Mouse (Mus musculus) left cerebral cortex, adult 2 months (tissue): Measurements from ENCODE around the gene Ctsl. TPM values are rescaled to one million over a fixed set of nuclear protein-coding genes. Genes with fewer than 3 reads are reported as not detected.

ENCODE experiments used
- DNase-seq, 2 experiments: peaks; one replicate each; pipeline ENCODE4 v3.0.0; 2021 to 2022; ENCODE audit warnings: low spot score in 2 of 2, mixed read lengths in 1 of 2; ENCODE audit errors: extremely low spot score in 1 of 2
- H3K27ac ChIP-seq: fragments of 200-600 bp; 2 replicates; pipeline ENCODE4 v1.8.1; 2022
- H3K4me3 ChIP-seq: fragments of 200-600 bp; 2 replicates; pipeline ENCODE4 v1.8.1; 2022
- CTCF ChIP-seq: fragments of 200-600 bp; IDR thresholded peaks from 2 replicates; pipeline ENCODE4 v1.8.1; 2022; ENCODE audit warnings: antibody characterized with exemption, mild to moderate bottlenecking, moderate library complexity
- intact Hi-C: fragments of 180-260 bp; cut with DNase I; formaldehyde crosslinking; loops from one replicate; pipeline ENCODE4 v1.15.1; 2025
- long read RNA-seq, 2 experiments: library from polyadenylated mRNA; stranded (forward); transcript quantifications; one replicate each; pipeline ENCODE4 v2.0.0; 2021; ENCODE audit warnings: borderline mapping rate in 2 of 2
- total RNA-seq, 2 experiments: library from RNA; stranded (reverse); gene quantifications; 2 replicates each; pipeline ENCODE4 v1.2.3; 2021

Ctsl gene
- total RNA-seq, result 100 to 1,000 TPM; 120 to 129 TPM
- long read RNA-seq, experiment 1, transcript Ctsl-201 (8 exons, 1,971 nt), result major isoform, 66 of 74 reads
- long read RNA-seq, experiment 1, partial matches to known transcripts, result 6 of 74 reads
- long read RNA-seq, experiment 1, other reads (novel, unspliced or antisense), result 2 of 74 reads
- long read RNA-seq, experiment 2, transcript Ctsl-201 (8 exons, 1,971 nt), result major isoform, 43 of 49 reads
- long read RNA-seq, experiment 2, partial matches to known transcripts, result 5 of 49 reads
- long read RNA-seq, experiment 2, other reads (novel, unspliced or antisense), result 1 of 49 reads

DNA sequence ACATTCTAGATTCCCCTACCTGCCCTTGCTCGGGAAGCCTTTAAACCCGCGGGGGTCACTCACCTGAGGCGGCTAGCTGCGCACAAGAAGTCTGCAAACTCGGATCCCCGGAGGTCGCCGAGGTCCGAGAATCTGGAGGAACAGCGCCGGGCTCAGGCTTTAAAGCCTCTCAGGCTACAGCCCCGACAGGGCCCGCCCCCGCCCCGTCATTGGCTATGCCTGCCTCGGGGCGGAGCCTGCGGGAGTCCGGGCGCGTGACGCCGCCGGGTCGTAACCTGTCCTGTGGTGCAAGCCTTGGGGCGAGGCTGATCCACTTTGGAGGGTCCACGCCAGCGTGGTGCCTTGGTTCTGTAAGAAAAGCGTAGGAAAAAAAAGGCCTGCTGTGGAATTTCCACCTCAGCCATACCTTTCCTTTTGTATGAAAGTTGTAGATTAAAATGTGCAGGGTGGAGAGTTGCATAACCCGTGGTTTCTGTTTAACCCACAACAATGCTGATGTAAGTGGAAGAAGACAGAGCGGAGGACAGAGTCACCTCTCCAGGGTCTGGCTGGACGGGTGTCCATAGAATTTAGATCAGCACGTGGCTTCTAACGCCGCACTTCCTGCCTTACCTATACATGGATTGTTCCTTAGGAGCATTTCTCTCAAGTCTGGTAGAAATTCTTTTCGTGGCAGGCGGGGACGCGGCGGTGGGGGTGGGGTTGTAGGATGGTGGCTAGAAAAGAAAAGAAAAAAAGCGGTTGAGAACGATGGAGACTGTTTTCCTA is at the start of gene Ctsl:
Ctsl (minus strand) TSS at position 718 of the 768 bp plus-strand sequence.
- Histone ChIP-seq H3K27ac (peak within 1 kb of the TSS; percentile 81), H3K4me3 (peak within 1 kb of the TSS; percentile 88)
- intact Hi-C loops, result loop anchor here (1.0 to 5.0 kb wide), 3 partner anchors 56 to 208 kb away; partner anchors contain the start of genes Cdk20 and Habp4
- TF ChIP-seq CTCF, result no peak
- DNase-seq, result peak; percentile 91 to 93

- TF ChIP-seq CTCF, result no peak
- no peak for DNase-seq
- H3K27ac ChIP-seq, result no peak overlapping the region
- no peak overlapping the region for H3K4me3 ChIP-seq
- intact Hi-C loops, result no loop called here
Measured at GRCm38 (mm10) chr13:64416955-64417601, 46.4 kb upstream of the Ctsl start.

GRCm38 (mm10) chr13:64415659-64416058 is 45.0 kb upstream of the Ctsl start:
- Histone ChIP-seq H3K27ac (no peak overlapping the region), H3K4me3 (no peak overlapping the region)
- DNase-seq, result no peak
- TF ChIP-seq CTCF, result no peak
- intact Hi-C loops, result no loop called here

DNA sequence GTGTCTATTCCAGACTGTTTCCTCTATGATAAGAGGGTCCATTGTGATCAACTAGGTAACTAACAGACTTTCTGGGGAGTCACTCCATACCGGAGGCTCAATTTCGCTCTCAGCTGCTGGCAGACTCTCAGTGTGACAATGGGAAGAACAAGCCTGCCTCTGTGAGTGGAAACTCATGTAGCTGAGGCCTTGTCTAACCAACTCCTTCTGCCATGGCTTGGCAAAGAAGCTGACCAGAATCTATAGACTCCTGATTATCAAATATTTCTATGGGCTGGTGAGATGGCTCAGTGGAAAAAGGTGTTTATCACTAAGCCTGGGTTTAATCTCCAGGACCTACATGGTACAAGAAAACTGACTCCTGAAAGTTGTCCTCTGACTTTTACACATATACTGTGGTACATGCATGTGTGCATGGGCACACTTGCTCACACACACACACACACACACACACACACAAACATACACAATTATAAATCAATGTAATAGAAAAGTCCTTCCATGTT is 42.1 kb upstream of the Ctsl start:
- TF ChIP-seq CTCF, result no peak
- Histone ChIP-seq H3K27ac (no peak overlapping the region), H3K4me3 (no peak overlapping the region)
- no peak for DNase-seq
- intact Hi-C loops, result no loop called here

DNA sequence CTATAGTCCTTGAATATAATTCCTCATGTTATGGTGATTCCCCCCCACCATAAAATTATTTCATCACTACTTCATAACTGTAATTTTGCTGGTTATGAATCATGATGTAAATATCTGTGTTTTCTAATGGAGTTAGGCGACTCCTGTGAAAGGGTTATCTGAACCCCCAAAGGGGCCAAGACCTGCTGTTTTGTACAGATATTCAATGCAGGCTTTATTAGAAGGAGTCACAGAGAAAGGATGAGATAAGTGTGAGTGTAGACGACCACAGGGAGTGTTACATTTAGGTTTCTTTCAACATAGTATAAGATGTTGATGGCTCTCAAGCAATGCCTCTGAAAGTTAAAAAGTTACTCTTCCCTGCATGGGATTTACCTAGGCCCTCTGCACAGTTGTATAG is 40.6 kb upstream of the Ctsl start:
- no peak for TF ChIP-seq CTCF
- intact Hi-C loops, result no loop called here
- Histone ChIP-seq H3K4me3 (no peak overlapping the region), H3K27ac (no peak overlapping the region)
- DNase-seq, result no peak

- no peak for TF ChIP-seq CTCF
- H3K27ac ChIP-seq, result no peak overlapping the region
- no peak for DNase-seq
- intact Hi-C loops, result no loop called here
- H3K4me3 ChIP-seq, result no peak overlapping the region
Measured at GRCm38 (mm10) chr13:64410604-64411003, 39.9 kb upstream of the Ctsl start.

- no peak for DNase-seq
- H3K4me3 ChIP-seq, result no peak overlapping the region
- intact Hi-C loops, result no loop called here
- no peak overlapping the region for H3K27ac ChIP-seq
- TF ChIP-seq CTCF, result no peak
Measured at GRCm38 (mm10) chr13:64407992-64408391, 37.3 kb upstream of the Ctsl start.

GRCm38 (mm10) chr13:64405550-64405949 is 34.9 kb upstream of the Ctsl start:
- no peak overlapping the region for H3K27ac ChIP-seq
- no peak for DNase-seq
- intact Hi-C loops, result no loop called here
- TF ChIP-seq CTCF, result no peak
- no peak overlapping the region for H3K4me3 ChIP-seq

DNA sequence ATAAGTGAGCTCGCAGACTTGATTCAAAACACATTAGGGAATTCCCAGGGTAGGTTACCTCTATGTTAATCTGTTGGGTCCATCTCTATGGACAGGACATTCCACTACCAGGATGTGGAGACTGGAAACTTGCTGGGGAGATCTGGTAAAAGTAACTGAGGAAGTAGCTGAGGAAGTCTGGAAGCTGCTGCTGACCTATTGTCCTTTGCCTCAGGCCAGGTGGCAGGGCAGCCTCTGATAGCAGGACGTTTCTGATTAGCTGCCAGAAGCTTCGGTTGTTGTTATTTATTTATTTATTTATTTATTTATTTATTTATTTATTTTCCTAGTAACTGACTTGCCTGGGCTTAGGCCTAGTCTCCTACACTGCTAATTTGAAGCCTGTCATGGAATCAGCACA is 32.8 kb upstream of the Ctsl start:
- no peak for TF ChIP-seq CTCF
- intact Hi-C loops, result no loop called here
- DNase-seq, result no peak
- no peak overlapping the region for H3K27ac ChIP-seq
- no peak overlapping the region for H3K4me3 ChIP-seq

DNA sequence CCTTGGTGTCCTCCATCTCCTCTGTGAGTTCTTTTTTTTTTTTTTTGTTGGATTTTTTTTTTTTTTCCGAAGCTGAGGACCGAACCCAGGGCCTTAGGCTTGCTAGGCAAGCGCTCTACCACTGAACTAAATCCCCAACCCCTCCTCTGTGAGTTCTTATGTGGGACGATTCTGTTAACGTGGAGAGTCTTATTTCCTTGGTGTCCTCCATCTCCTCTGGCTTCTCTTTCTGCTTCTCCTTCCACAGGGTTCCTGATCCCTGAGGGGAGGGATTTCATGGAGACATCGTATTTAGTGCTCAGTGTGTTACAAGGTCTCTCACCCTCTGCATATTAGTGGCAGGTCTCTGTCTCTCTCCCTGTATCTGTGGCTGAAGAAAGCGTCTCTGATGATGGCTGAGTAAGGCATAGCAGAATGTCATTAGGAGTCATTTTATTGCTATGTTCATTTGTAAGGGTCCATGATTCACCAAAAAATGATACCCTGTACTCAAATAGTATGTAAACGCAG is 32.3 kb upstream of the Ctsl start:
- Histone ChIP-seq H3K27ac (no peak overlapping the region), H3K4me3 (no peak overlapping the region)
- TF ChIP-seq CTCF, result no peak
- DNase-seq, result no peak
- intact Hi-C loops, result no loop called here

DNA sequence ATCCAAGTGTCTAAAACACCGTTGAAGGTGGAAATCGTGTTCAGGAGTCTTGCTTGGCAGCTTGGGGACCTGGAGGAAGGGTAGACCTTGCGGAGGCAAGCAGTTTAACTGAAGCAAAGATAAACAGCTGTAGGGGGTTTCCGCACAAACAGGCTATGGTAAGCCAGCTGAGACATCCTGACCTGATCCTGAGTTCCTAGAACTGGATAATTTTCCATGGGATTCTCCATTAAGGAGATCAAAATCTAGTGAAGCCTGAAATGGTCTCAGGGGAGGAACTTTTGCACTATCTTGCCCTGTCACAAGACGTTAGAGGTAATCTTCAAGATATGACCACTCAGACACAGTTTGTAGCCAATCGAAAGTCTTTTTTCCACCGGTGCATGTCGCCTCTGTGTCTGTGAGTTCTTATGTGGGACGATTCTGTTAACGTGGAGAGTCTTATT is 31.8 kb upstream of the Ctsl start:
- no peak for DNase-seq
- intact Hi-C loops, result no loop called here
- Histone ChIP-seq H3K4me3 (no peak overlapping the region), H3K27ac (no peak overlapping the region)
- no peak for TF ChIP-seq CTCF

DNA sequence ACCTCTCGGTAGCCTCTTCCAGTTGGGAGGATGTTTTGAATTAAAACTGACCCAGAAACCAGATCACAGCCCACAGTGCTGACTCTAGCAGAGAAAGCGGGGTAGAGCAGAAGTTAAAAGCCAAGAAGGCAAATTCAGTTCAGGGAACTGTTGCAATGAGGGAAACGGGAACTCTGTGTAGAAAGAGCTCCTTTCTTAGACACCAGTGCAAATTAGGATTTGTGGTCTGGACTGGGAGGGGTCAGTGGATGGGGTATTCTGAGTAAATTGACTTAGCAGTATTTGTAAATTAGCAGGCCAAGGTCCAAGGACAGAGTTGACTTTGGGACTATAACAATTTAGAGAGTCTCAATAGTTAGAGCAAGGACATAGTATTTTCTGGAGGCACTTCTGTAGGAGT is 31.3 kb upstream of the Ctsl start:
- H3K4me3 ChIP-seq, result no peak overlapping the region
- H3K27ac ChIP-seq, result no peak overlapping the region
- intact Hi-C loops, result no loop called here
- no peak for TF ChIP-seq CTCF
- no peak for DNase-seq
